Mouse (Mus musculus) T-helper 17 cell (primary cell): ENCODE results near the gene Antxr1.
"Not testable (repeated sequence)": the region's sequence is repeated elsewhere in the genome, so short reads cannot be mapped to it uniquely, and the experiment has no call there.

Experiments used
- in situ Hi-C, 2 experiments: fragments of 300-600 bp; cut with MboI, MseI; formaldehyde crosslinking; loops; 1 replicate in 1 of 2; 2 replicates in 1 of 2; pipeline ENCODE4 v1.15.1; 2025; ENCODE audit warnings: high pct_unique_total_duplicates in 2 of 2

The Antxr1 gene

DNA sequence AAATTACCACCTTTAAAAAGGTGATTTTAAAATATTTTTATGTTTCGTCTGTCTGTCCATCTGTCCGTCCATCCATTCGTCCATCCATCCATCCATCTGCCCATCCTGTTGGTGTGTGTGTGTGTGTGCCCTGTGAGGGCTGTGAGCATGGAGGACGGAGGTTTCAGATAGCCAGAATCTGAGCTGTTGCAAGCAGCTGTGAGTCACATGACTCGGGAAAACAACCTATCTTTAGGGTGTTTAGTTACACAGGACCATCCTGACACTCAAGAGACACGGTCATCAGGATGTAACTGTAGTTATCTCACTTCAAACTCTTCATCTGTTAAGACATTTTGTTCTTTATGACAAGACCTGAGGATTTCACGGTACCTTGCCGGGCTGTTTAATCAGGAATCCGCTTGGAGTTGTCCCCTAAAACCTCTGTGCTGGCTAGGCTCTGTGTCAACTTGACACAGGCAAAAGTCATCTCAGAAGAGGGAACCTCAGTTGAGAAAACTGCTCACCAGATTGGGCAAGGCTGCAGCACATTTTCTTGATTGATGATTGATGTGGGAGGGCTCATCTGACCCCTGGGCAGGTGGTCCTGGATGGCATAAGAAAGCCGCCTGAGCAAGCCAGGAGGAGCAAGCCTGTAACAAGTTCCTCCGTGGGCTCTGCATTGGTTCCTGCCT is 231.4 kb downstream of the Antxr1 start, which contains the start of gene D6Ertd527e:
Gene D6Ertd527e, plus strand, starts transcription at position 624 of the 674 bp plus-strand sequence.
- in situ Hi-C loops, result loop anchor here (5.0 kb wide), 1 partner anchor 223 kb away; no protein-coding TSS in a partner anchor

DNA sequence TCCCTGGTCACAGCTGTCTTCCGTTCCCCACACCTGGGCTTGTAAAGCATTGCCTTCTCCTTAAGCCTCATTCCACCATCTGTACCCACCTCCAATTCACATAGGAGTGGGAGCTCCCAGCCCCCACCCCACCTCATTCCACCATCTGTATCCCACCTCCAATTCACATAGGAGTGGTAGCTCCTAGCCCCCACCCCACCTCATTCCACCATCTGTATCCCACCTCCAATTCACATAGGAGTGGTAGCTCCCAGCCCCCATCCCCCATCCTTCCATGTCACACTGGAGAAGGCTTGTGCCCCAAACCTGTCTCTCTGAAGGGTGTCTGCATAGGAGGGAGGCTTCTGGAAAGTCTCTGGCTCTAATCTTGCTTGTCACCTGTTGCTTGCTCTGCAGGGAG is 232.3 kb downstream of the Antxr1 start:
- in situ Hi-C loops, result loop anchor here (5.0 kb wide), 1 partner anchor 224 kb away; no protein-coding TSS in a partner anchor

DNA sequence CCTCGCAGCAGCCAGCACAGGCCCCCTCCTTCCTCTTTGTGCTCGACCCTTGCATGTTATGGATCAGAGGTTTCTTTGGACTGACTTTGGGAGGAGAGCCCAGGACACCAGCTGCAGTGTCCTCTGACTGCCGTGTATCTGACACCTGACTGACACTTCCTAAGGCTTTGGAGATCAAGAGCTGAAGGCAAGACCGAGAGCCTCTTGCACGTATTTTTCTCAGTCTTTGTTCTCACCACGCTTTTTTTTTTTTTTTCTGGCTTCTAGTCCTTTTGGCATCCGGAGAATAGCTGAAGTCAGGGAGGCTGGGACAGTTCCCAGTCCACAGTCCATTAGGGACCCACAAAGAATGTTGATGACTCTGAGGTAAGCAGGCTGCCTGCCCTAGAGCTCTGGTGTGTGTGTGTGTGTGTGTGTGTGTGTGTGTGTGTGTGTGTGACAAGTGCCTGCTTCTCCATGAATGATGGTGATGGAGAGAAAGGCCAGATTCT is 233.2 kb downstream of the Antxr1 start:
- in situ Hi-C loops, result loop anchor here (5.0 kb wide), 1 partner anchor 225 kb away; no protein-coding TSS in a partner anchor

DNA sequence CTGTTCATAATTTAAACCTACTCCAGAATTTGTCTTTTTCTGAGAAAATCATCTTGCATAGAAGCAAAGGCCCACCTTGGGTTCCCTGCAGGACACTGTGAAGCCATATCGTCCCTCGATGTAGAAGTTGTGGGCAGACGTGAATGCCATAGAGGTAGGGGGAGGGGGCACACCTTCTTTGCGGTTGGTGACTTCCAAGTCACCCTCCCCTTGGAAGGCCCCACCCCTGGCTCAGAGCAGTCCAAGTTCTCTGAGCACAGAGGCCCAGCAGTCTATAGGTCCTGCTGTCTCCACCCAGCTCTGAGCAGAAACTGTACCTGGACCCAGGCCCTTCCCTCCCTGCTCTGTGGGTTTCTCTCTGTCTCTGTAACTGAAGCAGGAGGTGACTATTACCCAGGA is 233.7 kb downstream of the Antxr1 start:
- in situ Hi-C loops, result loop anchor here (5.0 kb wide), 1 partner anchor 225 kb away; no protein-coding TSS in a partner anchor

DNA sequence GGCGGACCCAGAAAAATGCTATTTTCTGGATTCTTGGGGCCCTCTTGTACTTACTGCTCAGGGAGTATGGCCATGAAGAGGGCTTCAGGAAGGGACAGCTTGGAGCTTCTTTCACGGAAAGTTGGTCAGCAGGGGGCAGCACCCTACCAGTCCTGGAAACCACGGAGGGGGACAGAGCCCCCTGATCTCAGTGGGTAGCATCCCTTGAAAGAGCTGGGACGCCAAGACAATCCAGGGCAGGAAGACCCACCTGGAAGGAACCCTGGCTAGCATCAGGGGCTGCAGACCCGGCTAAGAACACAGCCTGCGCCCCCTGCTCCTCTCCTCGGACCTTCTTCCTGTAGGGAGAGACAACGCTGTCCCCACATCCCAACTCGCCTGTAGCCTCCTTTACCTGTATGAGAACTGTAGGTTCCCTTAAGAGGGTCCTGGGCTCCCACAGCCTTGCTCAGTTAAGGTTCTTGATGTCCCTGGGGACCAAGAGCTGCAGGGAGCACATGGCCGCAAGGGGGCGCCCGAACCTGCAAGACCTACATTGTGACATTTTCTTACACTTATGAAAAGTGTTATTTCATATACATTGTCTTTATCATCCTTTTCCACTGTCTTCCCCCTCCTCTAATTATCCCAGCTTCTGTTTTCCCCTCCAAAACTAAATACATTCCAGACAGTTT is 234.2 kb downstream of the Antxr1 start:
- in situ Hi-C loops, result loop anchor here (5.0 kb wide), 1 partner anchor 226 kb away; no protein-coding TSS in a partner anchor

DNA sequence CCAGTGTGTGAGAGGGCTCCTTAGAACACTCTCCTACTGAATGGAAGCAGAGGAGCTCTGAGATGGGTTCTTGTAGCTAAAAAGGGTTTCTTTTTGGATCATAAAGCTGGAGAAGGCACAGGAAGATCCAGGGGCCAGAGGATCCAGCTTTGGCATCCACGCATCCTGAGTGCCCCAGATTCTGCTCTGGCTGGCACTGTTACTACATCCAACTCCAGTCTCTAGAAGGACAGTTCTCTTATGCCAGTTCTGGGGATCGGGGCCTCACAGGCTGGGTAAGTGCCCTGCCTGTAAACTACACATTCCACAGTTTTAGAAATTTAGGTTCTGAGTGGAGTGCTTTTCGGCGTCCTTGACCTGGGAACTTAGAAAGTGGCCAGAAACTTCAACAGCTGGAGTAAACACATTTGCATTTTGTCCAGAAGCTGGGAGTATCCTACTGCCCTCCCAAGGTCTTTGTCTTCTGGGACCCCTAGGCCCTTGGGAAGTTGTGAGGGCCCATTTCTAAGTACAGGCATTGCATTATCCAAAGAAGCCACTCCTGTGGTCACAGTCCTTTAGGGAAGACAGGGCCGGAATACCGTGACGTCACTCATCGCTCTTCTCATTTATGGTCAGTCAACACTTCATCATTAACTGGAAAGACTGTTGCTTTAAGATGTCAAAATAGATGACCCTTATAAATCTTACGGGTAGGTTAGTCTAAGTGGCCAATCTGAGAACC is 235.2 kb downstream of the Antxr1 start:
- in situ Hi-C loops, result loop anchor here (5.0 kb wide), 1 partner anchor 227 kb away; no protein-coding TSS in a partner anchor

DNA sequence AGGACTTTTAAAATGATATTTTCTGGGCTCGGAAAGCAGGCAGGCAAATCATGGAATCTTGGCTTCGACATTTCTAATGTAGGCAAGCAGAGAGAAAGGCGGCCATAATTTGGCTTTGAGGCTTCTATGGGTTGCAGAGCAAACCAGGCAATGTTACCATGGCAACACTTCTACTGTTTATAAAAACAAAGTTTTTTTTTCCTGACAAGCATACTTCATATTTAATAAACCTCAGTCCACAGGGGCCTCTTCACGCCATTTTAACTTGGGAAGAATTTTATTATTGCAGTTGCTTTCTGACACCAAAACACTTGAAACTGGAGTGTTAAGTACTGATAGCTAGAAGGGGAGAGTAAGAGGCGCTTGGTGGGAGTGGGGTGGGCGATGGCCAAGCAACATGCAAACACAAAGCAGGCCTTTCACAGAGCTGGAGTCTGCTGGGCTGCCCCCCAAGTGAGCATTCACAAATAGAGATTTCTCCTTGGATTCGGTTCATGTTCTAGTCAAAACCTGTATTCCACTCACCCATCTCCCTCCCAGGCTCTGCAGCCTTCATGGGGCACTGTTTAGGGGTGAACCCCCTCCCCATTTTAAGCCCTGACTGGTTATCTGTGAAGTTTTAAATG is 235.8 kb downstream of the Antxr1 start:
- in situ Hi-C loops, result loop anchor here (5.0 kb wide), 1 partner anchor 228 kb away; no protein-coding TSS in a partner anchor

DNA sequence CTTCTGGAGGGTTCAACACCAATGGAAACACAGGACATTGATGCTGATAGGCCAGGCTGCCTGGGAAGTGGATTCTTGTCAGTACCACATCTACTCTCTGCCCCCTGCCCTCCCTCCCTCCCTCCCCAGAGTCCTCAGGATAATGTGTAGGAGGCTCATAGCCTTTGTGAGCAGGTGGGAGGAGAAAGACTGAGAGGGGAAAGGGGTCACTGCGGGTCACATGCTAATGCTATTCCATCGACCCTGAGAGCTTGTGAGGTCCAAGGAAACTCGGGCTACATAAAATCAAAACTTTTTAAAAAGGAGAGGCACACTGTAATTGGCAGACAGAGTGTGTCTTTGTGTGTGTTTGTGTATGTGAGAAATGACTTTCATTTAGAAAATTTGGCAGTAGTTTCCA is 236.4 kb downstream of the Antxr1 start:
- in situ Hi-C loops, result no loop called here

DNA sequence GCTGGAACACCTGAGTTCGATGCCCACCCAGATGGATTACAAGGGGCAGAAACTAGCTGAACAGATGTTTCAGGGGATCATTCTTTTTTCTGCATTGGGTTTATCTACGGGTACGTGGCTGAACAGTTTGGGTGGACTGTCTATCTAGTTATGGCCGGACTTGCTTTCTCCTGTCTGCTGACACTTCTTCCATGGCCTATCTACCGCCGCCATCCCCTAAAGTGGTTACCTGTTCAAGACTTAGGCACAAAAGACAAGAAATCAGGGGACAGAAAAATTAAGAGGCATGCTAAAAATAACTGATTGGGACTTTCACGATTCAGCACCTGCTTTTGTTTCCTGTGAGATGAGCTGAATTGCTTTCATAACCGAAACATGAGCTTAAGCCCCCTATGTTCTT is 242.0 kb downstream of the Antxr1 start:
- in situ Hi-C loops, result not testable (repeated sequence)

DNA sequence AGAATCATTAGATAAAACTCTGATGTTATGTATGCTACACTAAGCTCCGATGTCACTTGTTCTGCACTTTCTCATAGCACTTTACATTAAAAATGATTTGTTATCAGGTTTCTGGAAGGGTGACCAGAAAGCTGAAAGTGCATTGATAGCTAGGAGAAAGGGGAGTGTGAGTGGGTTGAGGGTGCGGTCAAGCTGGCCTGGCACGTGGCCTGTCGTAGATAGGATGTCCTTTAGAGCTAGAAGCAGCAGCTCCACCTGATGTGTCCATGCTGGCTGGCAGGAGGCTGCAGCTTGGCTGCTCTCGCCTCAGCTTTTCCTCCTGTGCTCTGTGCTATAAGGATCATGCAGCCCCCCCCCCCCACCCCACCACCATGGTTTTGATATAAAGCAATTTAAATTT is 243.1 kb downstream of the Antxr1 start:
- in situ Hi-C loops, result no loop called here

DNA sequence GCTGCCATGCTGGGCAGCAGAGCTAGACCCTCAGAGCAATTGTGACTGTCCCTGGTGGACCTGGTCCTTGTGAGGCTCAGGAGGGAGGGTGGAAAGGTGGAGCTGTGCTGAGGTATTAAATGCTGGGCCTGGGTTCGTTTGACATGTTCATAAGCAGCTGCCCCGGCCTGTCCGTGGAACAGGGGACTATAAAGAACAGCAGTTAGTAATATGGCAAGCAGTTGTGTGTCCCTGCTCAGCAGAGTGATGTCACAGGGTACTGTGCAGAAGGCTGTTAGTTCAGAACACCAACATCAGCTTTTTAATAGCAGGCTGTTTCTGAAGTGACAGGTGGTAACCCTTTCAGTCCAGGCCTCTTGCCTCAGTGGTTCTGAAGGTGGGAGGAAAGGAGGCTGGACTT is 244.7 kb downstream of the Antxr1 start:
- in situ Hi-C loops, result no loop called here

DNA sequence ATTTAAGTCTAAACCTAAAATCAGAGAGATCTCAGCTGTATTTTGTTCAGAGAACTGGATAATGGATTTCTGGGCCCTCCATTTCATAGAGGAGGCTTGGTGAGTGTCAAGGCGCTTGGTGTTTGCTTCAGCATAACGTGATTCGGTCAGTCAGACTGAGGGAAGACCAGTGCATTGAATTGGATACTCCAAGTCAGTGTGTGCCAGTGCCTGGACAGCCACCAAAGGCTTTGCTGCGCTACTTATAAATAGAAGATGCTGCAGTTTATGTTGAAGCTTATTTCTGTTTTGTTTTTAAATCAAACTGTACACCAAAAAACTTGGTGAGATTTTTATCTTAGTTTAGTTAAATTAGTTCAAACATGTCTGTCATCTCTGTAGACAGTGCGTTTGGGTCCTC is 247.3 kb downstream of the Antxr1 start:
- in situ Hi-C loops, result no loop called here

DNA sequence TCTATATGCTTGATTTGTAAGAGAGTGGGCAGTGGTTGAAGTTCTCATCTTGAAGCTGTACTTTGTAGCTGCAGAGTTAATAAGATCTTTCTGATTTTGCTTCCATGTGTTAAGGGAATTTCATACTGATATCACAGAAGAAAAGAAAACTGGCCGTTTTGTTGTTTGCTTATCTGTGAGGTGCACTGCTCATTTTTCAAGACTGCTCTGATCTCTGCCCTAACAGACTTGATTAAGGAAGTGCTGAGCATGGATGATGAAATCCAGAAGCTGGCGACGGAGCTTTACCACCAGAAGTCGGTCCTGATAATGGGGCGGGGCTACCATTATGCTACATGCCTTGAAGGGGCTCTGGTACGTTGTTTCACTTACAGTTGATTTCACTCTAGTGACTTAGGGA is 250.6 kb downstream of the Antxr1 start:
- in situ Hi-C loops, result no loop called here
